Mouse (Mus musculus) urinary bladder, postnatal 36 days (tissue): ENCODE data around the gene Trappc2.

Source experiments
- DNase-seq, 2 experiments: peaks; one replicate each; pipeline ENCODE4 v3.0.0; 2022; ENCODE audit warnings: low spot score in 2 of 2, mixed read lengths in 1 of 2

Gene Trappc2

DNA sequence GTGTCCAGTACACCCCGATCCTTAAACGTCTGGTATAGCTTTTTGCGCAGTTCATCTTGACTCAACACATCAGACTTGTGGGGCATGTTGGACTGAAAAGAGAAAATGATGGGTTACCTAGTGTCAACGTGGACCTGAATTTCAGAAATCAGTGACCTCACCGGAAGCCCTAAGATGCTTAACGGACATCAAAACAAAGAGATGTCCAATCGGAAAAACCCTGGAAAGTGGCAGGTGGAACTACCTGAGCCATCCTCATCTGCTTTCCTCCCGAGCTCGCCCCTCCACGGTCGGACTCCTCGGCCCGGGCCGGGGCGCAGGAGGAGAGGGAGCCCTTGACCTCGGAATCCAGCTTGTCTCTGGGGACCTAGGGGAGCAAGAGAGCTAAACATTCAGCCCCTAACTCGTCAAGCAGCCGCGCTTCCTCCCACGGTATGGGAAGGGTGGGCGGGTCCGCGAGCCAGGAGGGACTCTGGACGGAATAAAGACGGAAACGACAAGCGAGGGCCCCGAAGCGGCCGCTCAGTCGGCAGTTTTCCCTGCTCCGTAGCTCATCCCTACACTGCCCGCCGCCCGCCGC, at the start of gene Trappc2:
Gene Trappc2 (plus strand): TSS at position 539 of the 580 bp plus-strand sequence.
- DNase-seq, result no peak

GRCm38 (mm10) chrX:166393753-166394152, 46.6 kb upstream of the Trappc2 start:
- no peak for DNase-seq

DNA sequence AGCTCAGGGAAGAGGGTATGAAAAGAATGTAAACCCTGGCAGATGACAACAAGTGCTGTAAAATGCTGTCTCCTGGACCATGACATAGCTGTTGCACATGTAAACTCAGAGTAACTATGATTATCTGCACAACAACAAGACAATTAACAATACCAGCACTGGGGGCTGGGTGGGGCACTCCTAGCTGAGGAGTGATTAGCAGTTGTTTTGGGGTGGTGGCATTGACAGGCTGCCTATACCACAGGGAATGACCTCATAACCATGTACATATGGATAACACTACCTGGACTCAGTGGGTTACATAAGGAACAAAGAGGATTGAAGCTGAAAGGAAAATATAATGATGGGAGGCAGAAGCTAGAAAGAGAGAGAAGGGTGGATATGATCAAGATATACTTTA, 32.5 kb upstream of the Trappc2 start:
- DNase-seq, result no peak

- DNase-seq, result no peak
Observed at GRCm38 (mm10) chrX:166416196-166416595, 24.2 kb upstream of the Trappc2 start.

- no peak for DNase-seq
Observed at GRCm38 (mm10) chrX:166434812-166435211, 5.6 kb upstream of the Trappc2 start.

GRCm38 (mm10) chrX:166440616-166441063, 266 bp downstream of the Trappc2 start, which contains the start of gene Ofd1:
Gene Ofd1, minus strand, starts transcription at chrX:166440704.
- peak; percentile 71 to 86 for DNase-seq

DNA sequence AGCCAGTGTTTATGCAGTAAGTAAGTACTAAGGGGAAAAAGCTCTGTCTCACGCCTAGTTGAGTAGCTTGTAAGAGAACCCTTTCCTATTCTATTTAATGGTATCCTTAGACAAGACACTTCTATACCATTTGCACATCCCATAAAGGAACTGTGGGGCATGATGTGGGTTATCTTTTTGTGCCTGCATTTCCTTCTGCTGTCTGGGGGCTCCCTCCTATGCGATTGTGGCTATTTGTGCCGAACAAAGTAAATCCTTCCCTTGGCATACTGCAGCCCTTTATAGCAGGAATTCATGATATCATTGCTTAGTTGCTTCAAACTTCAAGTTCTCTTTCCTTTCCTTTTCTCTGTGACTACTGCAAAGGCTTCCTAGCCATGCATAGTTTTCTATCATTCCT, 4.2 kb downstream of the Trappc2 start:
- no peak for DNase-seq

DNA sequence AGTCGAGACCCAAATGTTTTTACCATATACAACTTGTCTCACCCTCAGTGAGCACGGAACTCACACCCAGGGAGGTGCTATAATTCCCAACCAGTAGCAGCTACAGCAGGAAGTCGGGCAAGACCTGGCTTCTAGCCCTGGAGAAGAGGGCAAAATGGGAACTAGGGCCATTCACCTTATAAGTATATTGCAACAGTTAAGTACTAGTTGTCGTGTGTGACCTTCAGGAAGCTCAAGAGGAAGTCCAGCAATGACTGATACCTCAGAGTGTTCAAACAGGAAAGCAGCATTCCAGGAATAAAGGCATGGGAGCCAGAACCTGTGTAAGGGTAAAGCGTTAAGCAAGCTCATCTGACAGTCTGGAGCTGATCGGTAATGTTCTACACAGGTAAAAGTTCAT, 13.2 kb downstream of the Trappc2 start:
- DNase-seq, result no peak

DNA sequence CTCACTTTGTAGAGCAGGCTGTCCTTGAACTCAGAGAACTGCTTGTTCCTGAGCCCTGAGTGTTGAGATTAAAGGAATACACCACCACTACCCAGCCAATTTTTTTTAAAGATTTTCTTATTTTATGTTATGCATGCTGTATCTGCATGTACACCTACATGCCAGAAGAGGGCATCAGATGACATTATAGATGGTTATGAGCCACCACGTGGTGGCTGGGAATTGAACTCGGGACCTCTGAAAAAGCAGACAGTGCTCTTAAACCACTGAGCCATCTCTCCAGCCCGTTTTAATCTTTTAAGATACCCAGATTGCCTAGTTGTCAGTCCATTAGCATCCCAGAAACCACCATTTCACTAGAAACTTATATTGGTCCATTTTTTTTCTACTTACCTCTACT, 14.0 kb downstream of the Trappc2 start:
- no peak for DNase-seq

DNA sequence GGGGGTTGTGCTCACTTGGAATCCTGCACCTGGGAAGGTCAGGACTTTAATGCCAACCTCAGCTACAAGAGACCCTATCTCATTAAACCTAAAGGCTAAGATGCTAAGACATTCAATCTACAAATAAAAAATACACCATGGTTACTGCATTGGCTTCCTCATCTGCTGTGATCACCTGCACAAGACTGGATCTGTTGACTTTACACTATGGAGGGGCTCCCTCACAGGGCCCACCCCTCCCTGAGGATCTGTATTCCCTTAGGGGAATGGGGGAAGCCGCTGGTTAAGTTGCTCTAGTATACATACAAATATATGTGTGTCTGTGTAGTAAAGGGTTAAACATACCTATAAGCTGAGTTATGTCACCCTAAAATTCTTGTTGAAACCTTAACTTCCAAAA, 15.2 kb downstream of the Trappc2 start:
- DNase-seq, result no peak

DNA sequence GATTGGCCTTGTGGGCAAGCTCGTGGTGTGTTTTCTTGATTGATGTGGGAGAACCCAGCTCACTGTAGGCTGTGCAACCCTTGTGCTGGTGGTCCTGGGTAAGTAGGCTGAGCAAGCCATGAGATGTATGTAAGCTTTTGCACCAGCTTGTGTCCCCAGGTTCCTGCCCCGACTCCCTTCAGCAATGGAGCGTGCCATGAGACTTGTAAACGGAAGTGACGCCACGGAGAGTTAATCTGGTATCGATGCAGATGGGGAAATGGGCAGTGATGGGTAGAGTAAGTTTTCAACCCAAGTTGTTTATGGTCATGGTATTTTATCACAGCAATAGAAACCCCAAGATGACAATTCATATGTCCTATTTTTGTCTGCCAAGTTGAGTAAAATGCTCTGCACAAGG, 27.9 kb downstream of the Trappc2 start:
- DNase-seq, result no peak

GRCm38 (mm10) chrX:166472612-166473011, 32.2 kb downstream of the Trappc2 start:
- no peak for DNase-seq

DNA sequence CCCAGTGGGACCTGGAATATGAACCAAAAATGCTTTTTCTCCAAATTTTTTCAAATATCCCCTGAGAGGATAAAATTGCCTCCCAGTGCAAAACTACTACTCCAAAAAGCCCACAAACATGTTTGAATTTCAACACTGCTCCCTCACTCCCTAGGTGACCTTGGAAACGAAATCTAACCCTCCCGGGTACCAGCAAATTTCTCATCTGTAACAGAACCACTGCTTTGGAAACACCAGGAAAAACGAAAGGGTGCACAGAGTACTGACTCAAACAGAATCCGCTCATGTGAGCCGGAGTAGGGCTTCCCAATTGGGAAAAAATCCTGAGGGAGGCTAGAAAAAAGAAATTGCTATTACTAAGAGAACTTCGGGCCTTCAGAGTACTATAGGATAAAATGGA, 37.0 kb downstream of the Trappc2 start:
- no peak for DNase-seq

- DNase-seq, result peak; percentile 9 to 38
Observed at GRCm38 (mm10) chrX:166478631-166479364, 38.4 kb downstream of the Trappc2 start.

DNA sequence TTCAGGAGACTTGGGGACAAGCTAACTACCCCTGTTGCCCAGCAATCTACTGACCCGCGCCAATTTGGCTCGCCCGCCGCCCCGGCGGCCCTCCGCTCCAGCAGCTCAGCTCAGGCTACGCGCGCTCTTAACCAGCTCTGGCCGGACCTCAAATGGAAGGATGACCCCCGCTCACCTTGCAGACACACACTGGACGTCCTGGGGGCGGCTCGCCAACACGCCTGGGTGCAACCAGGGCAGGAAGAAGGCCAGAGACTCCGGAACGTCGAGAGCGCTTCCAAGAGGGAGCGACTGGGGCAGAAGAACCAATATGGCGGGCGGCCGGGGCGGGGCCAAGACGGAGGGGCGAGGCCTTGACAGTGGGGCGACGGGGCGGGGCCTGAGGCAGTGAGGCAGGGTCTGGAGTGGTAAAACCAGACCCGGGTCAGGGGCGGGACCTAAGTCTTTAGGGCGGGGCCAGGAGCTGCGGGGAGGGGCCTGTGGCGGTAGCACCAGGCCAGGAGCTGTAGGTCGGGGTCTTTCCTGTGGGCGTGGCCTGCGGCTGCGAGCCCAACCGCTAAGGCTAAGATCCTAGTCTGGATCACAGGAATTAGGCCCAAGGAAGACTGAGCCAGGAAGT, 39.1 kb downstream of the Trappc2 start, which contains the start of gene Rab9:
Gene Rab9 (minus strand): TSS at position 503 of the 619 bp plus-strand sequence.
- peak; percentile 83 to 91 for DNase-seq

- no peak for DNase-seq
Observed at GRCm38 (mm10) chrX:166495052-166495451, 54.7 kb downstream of the Trappc2 start.

GRCm38 (mm10) chrX:166497771-166498170, 57.4 kb downstream of the Trappc2 start:
- DNase-seq, result no peak

DNA sequence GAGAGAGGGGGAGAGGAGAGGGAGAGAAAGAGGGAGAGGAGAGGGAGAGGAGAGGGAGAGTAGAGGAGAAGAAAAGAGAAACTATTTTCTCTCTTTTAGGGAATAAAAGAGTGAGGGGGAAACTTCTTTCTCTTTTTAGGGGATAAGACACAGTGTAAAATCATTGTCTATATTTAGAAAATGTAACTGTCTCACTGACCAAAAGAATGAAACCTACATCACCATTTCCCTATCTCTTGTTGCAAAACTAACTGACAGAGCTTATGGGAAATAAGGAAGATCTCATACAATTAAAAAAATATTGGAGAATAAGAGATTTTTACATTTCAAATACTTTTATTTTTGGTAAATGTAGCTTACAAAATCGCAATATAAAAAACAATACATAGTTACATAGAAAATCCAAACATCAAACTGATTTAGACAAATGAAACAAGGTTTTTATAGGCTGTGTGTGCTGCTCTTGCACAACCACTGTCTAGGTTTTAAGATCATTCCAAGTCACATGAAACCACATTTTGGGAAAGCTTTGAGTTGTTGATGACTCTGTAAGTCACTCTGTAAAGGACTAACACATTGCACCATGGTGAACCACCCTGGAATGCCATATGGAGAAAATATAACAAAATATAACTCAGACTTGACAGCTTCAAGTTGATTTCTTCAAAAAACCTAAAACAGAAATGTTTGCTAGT, 59.3 kb downstream of the Trappc2 start:
- DNase-seq, result no peak
